In the genomic region with DNA sequence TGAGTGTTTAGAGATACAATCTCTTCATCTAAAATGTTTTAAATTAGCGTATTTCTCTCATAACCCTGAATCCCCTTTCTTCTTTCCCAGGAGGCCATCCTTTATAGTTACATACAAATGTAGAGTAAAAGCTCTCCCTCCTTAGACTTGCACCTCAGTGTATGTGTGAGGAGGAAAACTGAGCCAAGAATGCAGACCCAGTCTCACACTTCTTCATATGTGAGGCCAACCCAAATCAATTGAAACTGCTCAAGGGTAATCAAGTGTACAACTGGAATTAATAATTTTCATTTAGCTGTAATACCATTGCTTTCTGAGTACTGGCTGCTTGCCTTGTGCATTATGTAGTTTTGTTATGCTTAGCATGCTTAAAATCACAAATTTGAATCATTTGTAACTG, we compare ENCODE assay signal across 24 mouse cellular contexts.
A peak's percentile ranks its signal among the peaks of the same experiment; 100 is the strongest.
DNase-seq lines count a peak whose midpoint lies in the region; ATAC-seq and TF ChIP-seq lines count a peak whose summit lies in the region.
"Had no signal": no experiment of that assay in that cellular context is flagged by ENCODE, and none has a peak within 500 bp of the region (broad histone marks: within the 10 kb centered on the region; RNA-seq: fewer than 3 reads in every experiment).

No protein-coding gene starts in this region.

- H3K27ac ChIP-seq in embryonic facial prominence, embryonic 14.5 days (replicated peaks; ENCODE audit: low read depth, low read length): no peak overlapping the region
- H3K27ac ChIP-seq in embryonic facial prominence, embryonic 10.5 days (replicated peaks): no peak overlapping the region
- H3K27ac ChIP-seq in forebrain, embryonic 15.5 days (replicated peaks): no peak overlapping the region
- no peak overlapping the region for H3K27ac ChIP-seq in forebrain, postnatal 0 days (ENCODE audit: low read depth, low read length)
- H3K27ac ChIP-seq: embryonic facial prominence, embryonic 12.5 days; embryonic facial prominence, embryonic 15.5 days had no signal

- WGBS in embryonic facial prominence, embryonic 14.5 days: 65% methylated on average over 1 of the region's 1 CpGs
- WGBS in embryonic facial prominence, embryonic 10.5 days: 79% methylated on average over 1 of the region's 1 CpGs
- WGBS in forebrain, embryonic 15.5 days: 83% methylated on average over 1 of the region's 1 CpGs
- WGBS in forebrain, postnatal 0 days: 70% methylated on average over 1 of the region's 1 CpGs

- no peak overlapping the region for H3K9ac ChIP-seq in embryonic facial prominence, embryonic 14.5 days (ENCODE audit: low read depth, low read length)
- no peak overlapping the region for H3K9ac ChIP-seq in forebrain, embryonic 15.5 days (replicated peaks)
- H3K9ac ChIP-seq in forebrain, postnatal 0 days: no peak overlapping the region
- H3K9ac ChIP-seq: embryonic facial prominence, embryonic 12.5 days; embryonic facial prominence, embryonic 15.5 days had no signal

- no peak for TF ChIP-seq POLR2A in brain, embryonic 14.5 days (IDR thresholded peaks at IDR 0.05; ENCODE audit: borderline replicate concordance, extremely low read depth, insufficient read depth, insufficient read length, poor library complexity, severe bottlenecking)

- H3K4me2 ChIP-seq in embryonic facial prominence, embryonic 14.5 days (ENCODE audit: low read depth, low read length): no peak overlapping the region
- no peak overlapping the region for H3K4me2 ChIP-seq in forebrain, embryonic 15.5 days (replicated peaks)
- no peak overlapping the region for H3K4me2 ChIP-seq in forebrain, postnatal 0 days (ENCODE audit: low read depth)
- H3K4me2 ChIP-seq: embryonic facial prominence, embryonic 12.5 days; embryonic facial prominence, embryonic 15.5 days had no signal

- no peaks in the 10 kb centered on the region for H3K36me3 ChIP-seq in embryonic facial prominence, embryonic 14.5 days (ENCODE audit: control insufficient read depth, insufficient read depth, low read length)
- H3K36me3 ChIP-seq in embryonic facial prominence, embryonic 10.5 days (replicated peaks): no peaks in the 10 kb centered on the region
- no peaks in the 10 kb centered on the region for H3K36me3 ChIP-seq in forebrain, embryonic 15.5 days
- H3K36me3 ChIP-seq in forebrain, postnatal 0 days (ENCODE audit: insufficient read depth): no peaks in the 10 kb centered on the region
- H3K36me3 ChIP-seq: embryonic facial prominence, embryonic 12.5 days; embryonic facial prominence, embryonic 15.5 days; G1E had no signal

- TF ChIP-seq CTCF in forebrain, postnatal 0 days (IDR thresholded peaks at IDR 0.05; ENCODE audit: low read depth): no peak
- no peak for TF ChIP-seq CTCF in brain, embryonic 14.5 days (IDR thresholded peaks at IDR 0.05; ENCODE audit: borderline replicate concordance, extremely low read depth, insufficient read depth, insufficient read length)

- DNase-seq in embryonic facial prominence, embryonic 14.5 days (ENCODE audit: low spot score): peak; percentile 65
- DNase-seq in embryonic facial prominence, embryonic 10.5 days (ENCODE audit: low spot score): no peak
- no peak for DNase-seq in forebrain, postnatal 0 days
- peak; percentile 67 for DNase-seq in brain, embryonic 14.5 days (ENCODE audit: low read depth)
- DNase-seq: adrenal gland, adult 8-10 months; adrenal gland, postnatal 14 days; adrenal gland, postnatal 36 days; B cell, adult 2 months; cerebellum, adult 11 months; cerebellum, adult 18-20 months; cerebellum, adult 8-10 months; cerebellum, adult 9-11 months; cerebellum, postnatal 14 days; cerebellum, postnatal 36 days; embryo, embryonic 11 days had no signal

- H3K9me3 ChIP-seq in embryonic facial prominence, embryonic 14.5 days (ENCODE audit: control insufficient read depth, low read length): no peaks in the 10 kb centered on the region
- no peaks in the 10 kb centered on the region for H3K9me3 ChIP-seq in embryonic facial prominence, embryonic 10.5 days
- no peaks in the 10 kb centered on the region for H3K9me3 ChIP-seq in forebrain, embryonic 15.5 days
- H3K9me3 ChIP-seq in forebrain, postnatal 0 days (ENCODE audit: low read length): no peaks in the 10 kb centered on the region
- H3K9me3 ChIP-seq: embryonic facial prominence, embryonic 12.5 days; embryonic facial prominence, embryonic 15.5 days had no signal

- H3K4me3 ChIP-seq in embryonic facial prominence, embryonic 14.5 days (ENCODE audit: low read depth, low read length): no peak overlapping the region
- no peak overlapping the region for H3K4me3 ChIP-seq in embryonic facial prominence, embryonic 10.5 days
- H3K4me3 ChIP-seq in forebrain, embryonic 15.5 days: no peak overlapping the region
- no peak overlapping the region for H3K4me3 ChIP-seq in forebrain, postnatal 0 days (ENCODE audit: low read depth, low read length)
- H3K4me3 ChIP-seq: embryonic facial prominence, embryonic 12.5 days; embryonic facial prominence, embryonic 15.5 days; erythroblast, embryonic 14.5 days had no signal

- H3K27me3 ChIP-seq in embryonic facial prominence, embryonic 14.5 days (replicated peaks; ENCODE audit: control insufficient read depth, insufficient read depth, low read length): no peaks in the 10 kb centered on the region
- H3K27me3 ChIP-seq in embryonic facial prominence, embryonic 10.5 days (replicated peaks; ENCODE audit: low read depth, poor library complexity, severe bottlenecking): no peaks in the 10 kb centered on the region
- no peaks in the 10 kb centered on the region for H3K27me3 ChIP-seq in forebrain, embryonic 15.5 days
- H3K27me3 ChIP-seq in forebrain, postnatal 0 days (ENCODE audit: insufficient read depth, low read length): no peaks in the 10 kb centered on the region
- H3K27me3 ChIP-seq: CH12.LX; embryonic facial prominence, embryonic 12.5 days; embryonic facial prominence, embryonic 15.5 days; Patski had no signal

- H3K4me1 ChIP-seq in embryonic facial prominence, embryonic 14.5 days (ENCODE audit: control insufficient read depth, insufficient read depth, low read length): no peaks in the 10 kb centered on the region
- H3K4me1 ChIP-seq in embryonic facial prominence, embryonic 10.5 days: no peaks in the 10 kb centered on the region
- H3K4me1 ChIP-seq in forebrain, embryonic 15.5 days: no peaks in the 10 kb centered on the region
- H3K4me1 ChIP-seq in forebrain, postnatal 0 days (ENCODE audit: insufficient read depth): no peaks in the 10 kb centered on the region
- H3K4me1 ChIP-seq: embryonic facial prominence, embryonic 12.5 days had no signal

- ATAC-seq in embryonic facial prominence, embryonic 14.5 days (ENCODE audit: low read depth): no peak
- peak; percentile 68; the same call in 1 of the 2 replicates for ATAC-seq in forebrain, embryonic 15.5 days (replicated peaks)
- ATAC-seq in forebrain, postnatal 0 days: no peak
- ATAC-seq: activated CD4-positive, CD25-positive, alpha-beta regulatory T cell, adult 4 months; CD4-positive, CD25-positive, alpha-beta regulatory T cell, adult 4 months; Patski had no signal

Comparison
In these comparisons a context has a peak if more than half of its experiments do, and no peak if none do; other contexts are left out.
1. DNase-seq: peak in embryonic facial prominence, embryonic 14.5 days (single experiment) and brain, embryonic 14.5 days (single experiment); none in embryonic facial prominence, embryonic 10.5 days (single experiment) and forebrain, postnatal 0 days (single experiment).